Mouse (Mus musculus): ENCODE measurements at regions not wholly inside any gene's neighbourhood (a gene's known extent, or its start where the extent isn't known, plus 50 kb on each side); places are given as distances from the start of the nearest gene placed in this dataset.

DNA sequence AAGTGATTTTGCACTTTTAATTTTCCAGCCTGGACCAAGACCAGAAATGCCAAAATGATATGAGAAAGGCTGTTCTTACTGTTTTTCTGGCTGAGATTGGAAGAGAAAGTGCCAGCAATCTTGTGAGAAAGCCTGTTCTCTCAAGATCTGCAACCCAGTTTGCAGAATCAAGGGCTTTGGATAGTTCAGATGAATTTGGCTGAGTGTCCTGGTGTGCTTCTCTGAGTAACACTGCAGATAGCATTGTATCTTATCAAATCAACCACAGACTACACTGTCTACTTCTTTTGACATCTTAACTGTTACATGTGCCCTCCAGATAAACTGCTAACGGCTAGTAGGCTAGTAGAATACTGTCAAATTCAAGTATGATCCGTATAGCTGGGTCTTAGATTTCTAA is 371.5 kb upstream of the Nr2f1 start:
- TF ChIP-seq EP300 (IDR thresholded peaks at IDR 0.05) (no peak), CTCF (IDR thresholded peaks at IDR 0.05) (no peak)
